Mouse (Mus musculus) forebrain, embryonic 16.5 days (tissue): Measurements from ENCODE around the gene Pitpnc1. TPM values are rescaled to one million over a fixed set of nuclear protein-coding genes. Genes with fewer than 3 reads are reported as not detected.
"Not testable (repeated sequence)": the region's sequence is repeated elsewhere in the genome, so short reads cannot be mapped to it uniquely, and the experiment has no call there.

Experiments
- ATAC-seq: fragments of 200-750 bp; cut with Nextera tagmentation; 2 replicates; pipeline ENCODE4 v1.8.0; 2017; ENCODE audit warnings: mild to moderate bottlenecking, moderate library complexity
- H3K27ac ChIP-seq: fragments of 300-500 bp; sonication (generic); 2 replicates; pipeline ENCODE4 v1.5.1; 2014; ENCODE audit warnings: low read length, control low read depth
- H3K27me3 ChIP-seq: fragments of 300-500 bp; sonication (generic); replicated peaks from 2 replicates; pipeline ENCODE4 v1.6.1; 2014; ENCODE audit warnings: low read length; ENCODE audit not compliant: control insufficient read depth, insufficient read depth
- H3K36me3 ChIP-seq: fragments of 300-500 bp; sonication (generic); 2 replicates; pipeline ENCODE4 v1.6.1; 2014; ENCODE audit not compliant: control insufficient read depth, insufficient read depth
- H3K4me1 ChIP-seq: fragments of 300-500 bp; sonication (generic); replicated peaks from 2 replicates; pipeline ENCODE4 v1.6.1; 2014; ENCODE audit warnings: low read length; ENCODE audit not compliant: control insufficient read depth, insufficient read depth
- H3K4me2 ChIP-seq: fragments of 300-500 bp; sonication (generic); 2 replicates; pipeline ENCODE4 v1.6.1; 2014; ENCODE audit warnings: mild to moderate bottlenecking, low read length, control low read depth
- H3K4me3 ChIP-seq: fragments of 300-500 bp; sonication (generic); replicated peaks from 2 replicates; pipeline ENCODE4 v1.5.1; 2014; ENCODE audit warnings: mild to moderate bottlenecking, low read length, control low read depth
- H3K9ac ChIP-seq: fragments of 300-500 bp; sonication (generic); replicated peaks from 2 replicates; pipeline ENCODE4 v1.6.1; 2014; ENCODE audit warnings: low read depth, low read length, control low read depth
- H3K9me3 ChIP-seq: fragments of 300-500 bp; sonication (generic); 2 replicates; pipeline ENCODE4 v1.6.1; 2016; ENCODE audit warnings: low read length; ENCODE audit not compliant: control insufficient read depth
- WGBS: fragments of 180-500 bp; shearing (Covaris S2); extraction: QIAGEN DNeasy Blood & Tissue Kit; methylation state at CpG from one replicate; pipeline ENCODE4 v1.1.7; 2014; 5-methylcytosine and 5-hydroxymethylcytosine counted together
- polyA plus RNA-seq: library from polyadenylated mRNA; unstranded; fragments of >200 nt; fragmentation: Nextera tagmentation; extraction: Ambion mirVana; gene quantifications from 2 replicates; pipeline ENCODE4 v1.2.1, GENCODE M21; 2015

Gene Pitpnc1
- polyA plus RNA-seq: 51.3 and 51.6 TPM in 2 replicates

- peak within 1 kb of the TSS; percentile 92 for H3K9ac ChIP-seq
- peak within 1 kb of the TSS; percentile 71 for H3K4me2 ChIP-seq
- no peaks in the 10 kb centered on the region for H3K27me3 ChIP-seq
- peak within 1 kb of the TSS; percentile 97 for H3K27ac ChIP-seq
- H3K9me3 ChIP-seq: no peaks in the 10 kb centered on the region
- H3K4me1 ChIP-seq: peaks cover 26% of the 10 kb centered on the region
- H3K36me3 ChIP-seq: no peaks in the 10 kb centered on the region
- H3K4me3 ChIP-seq: peak within 1 kb of the TSS; percentile 83
- ATAC-seq: peak; percentile 92
- WGBS: under 1% methylated on average over 37 of the region's 37 CpGs
These were observed at the start of gene Pitpnc1 for GRCm38 (mm10) chr11:107470521-107471041. TSS of gene Pitpnc1 (minus strand) at chr11:107470699.

GRCm38 (mm10) chr11:107518645-107519429, 48.3 kb upstream of the Pitpnc1 start:
- ATAC-seq: no peak
- no peaks in the 10 kb centered on the region for H3K27me3 ChIP-seq
- H3K36me3 ChIP-seq: no peaks in the 10 kb centered on the region
- H3K4me3 ChIP-seq: no peak overlapping the region
- H3K27ac ChIP-seq: no peak overlapping the region
- no peak overlapping the region for H3K9ac ChIP-seq
- no peaks in the 10 kb centered on the region for H3K9me3 ChIP-seq
- WGBS: 80% methylated on average over 5 of the region's 5 CpGs
- no peaks in the 10 kb centered on the region for H3K4me1 ChIP-seq
- H3K4me2 ChIP-seq: no peak overlapping the region

GRCm38 (mm10) chr11:107516387-107516786, 45.9 kb upstream of the Pitpnc1 start:
- WGBS: 96% methylated on average over 2 of the region's 2 CpGs
- H3K4me2 ChIP-seq: no peak overlapping the region
- no peaks in the 10 kb centered on the region for H3K36me3 ChIP-seq
- no peak overlapping the region for H3K9ac ChIP-seq
- no peak overlapping the region for H3K27ac ChIP-seq
- H3K9me3 ChIP-seq: no peaks in the 10 kb centered on the region
- no peak for ATAC-seq
- no peak overlapping the region for H3K4me3 ChIP-seq
- no peaks in the 10 kb centered on the region for H3K27me3 ChIP-seq
- H3K4me1 ChIP-seq: 0 out of 2 replicates have a peak, but pooled peaks cover 2% of the 10 kb centered on the region

- no peak overlapping the region for H3K4me2 ChIP-seq
- no peaks in the 10 kb centered on the region for H3K36me3 ChIP-seq
- H3K9me3 ChIP-seq: no peaks in the 10 kb centered on the region
- no peak for ATAC-seq
- H3K4me1 ChIP-seq: peaks cover 6% of the 10 kb centered on the region; the same call in 1 of the 2 replicates
- no peak overlapping the region for H3K27ac ChIP-seq
- WGBS: 37% methylated on average over 10 of the region's 10 CpGs
- no peak overlapping the region for H3K4me3 ChIP-seq
- H3K9ac ChIP-seq: no peak overlapping the region
- H3K27me3 ChIP-seq: no peaks in the 10 kb centered on the region
These were observed 42.5 kb upstream of the Pitpnc1 start for GRCm38 (mm10) chr11:107513047-107513446.

- not testable (repeated sequence) for H3K9ac ChIP-seq, H3K27me3 ChIP-seq, H3K4me1 ChIP-seq, H3K9me3 ChIP-seq, H3K4me3 ChIP-seq, H3K27ac ChIP-seq, H3K4me2 ChIP-seq, ATAC-seq, H3K36me3 ChIP-seq
- WGBS: 40% methylated on average over 5 of the region's 5 CpGs
These were observed 41.5 kb upstream of the Pitpnc1 start for GRCm38 (mm10) chr11:107511954-107512353.

DNA sequence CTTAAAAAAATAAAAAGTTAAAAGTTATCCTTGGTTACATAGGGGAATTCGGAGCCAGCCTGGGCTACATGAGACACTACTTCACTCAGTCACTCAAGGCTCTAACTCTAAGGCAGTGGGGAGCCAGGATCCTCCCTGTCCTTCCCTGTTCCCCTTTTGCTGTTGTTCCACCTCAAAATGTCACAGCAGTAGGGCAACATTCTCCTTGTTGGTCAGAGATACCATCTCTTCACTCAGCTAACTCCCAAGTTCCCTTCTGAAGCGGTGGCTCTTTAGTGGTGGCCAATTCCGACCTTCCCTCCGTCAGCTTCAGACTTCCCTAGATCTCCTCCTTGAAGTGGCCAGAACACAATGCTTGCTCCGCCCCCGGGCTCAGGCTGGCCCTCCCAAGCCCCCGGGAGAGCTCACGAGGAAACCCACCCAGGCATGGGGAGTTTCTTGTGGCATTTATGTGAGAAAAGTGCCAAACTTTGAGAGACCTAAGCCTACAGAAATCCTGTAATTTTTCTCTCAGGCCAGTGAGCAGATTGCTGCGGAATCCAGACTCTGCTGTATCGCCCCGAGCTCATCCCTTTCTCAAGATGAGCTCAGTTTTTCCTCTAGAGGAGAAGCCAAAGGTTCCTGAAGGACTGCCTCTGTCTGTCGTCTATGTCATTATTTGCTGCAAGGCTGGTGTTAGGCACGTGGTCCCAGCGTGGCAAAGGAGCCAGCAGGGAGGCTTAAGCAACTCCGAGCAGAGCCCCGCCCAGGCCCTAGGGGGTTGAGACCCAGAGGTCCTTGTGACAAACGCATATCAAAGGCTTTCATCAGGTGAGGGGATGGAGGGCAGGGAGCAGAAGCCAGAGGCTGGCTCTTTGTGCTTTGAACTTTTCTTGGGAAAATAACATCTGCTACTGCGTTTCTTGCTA, 40.1 kb upstream of the Pitpnc1 start:
- 7% methylated on average over 18 of the region's 18 CpGs for WGBS

DNA sequence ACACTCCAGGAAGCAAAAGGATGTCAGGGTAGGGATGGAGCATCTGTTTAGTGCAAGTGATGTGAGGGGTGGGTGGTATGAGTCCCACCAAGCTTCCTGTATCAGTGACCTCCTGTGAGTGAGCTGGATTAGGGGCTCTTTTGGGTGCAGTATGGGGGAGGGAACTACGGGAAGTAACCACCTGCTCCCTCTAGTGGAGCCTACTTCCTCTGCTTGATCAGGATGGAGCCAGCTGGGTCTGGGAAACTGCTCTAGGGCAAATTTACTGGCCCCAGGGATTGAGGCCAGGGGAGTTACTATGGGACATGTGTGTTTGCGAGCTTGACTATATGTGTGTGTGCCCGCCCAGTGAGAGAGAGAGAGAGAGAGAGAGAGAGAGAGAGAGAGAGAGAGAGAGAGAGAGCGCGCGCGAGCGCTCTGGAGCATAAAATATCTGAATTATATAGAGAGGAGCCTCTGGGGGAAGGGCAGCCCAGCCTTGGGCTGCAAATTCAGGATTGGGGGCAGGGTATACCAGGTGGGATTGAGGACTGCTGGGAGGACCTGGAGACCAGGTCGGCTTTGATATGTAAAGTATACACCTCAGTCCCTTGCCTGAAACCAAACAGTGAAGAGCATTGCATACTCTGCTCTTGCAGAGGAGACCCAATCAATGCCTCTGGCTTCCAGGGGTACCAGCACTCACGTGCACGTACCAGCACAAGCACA, 39.3 kb upstream of the Pitpnc1 start:
- H3K27ac ChIP-seq: no peak overlapping the region
- ATAC-seq: no peak; the same call in 1 of the 2 replicates
- no peaks in the 10 kb centered on the region for H3K27me3 ChIP-seq
- no peaks in the 10 kb centered on the region for H3K36me3 ChIP-seq
- no peaks in the 10 kb centered on the region for H3K9me3 ChIP-seq
- no peak overlapping the region for H3K9ac ChIP-seq
- WGBS: 18% methylated on average over 11 of the region's 11 CpGs
- peak overlapping the region; percentile 24; the same call in 1 of the 2 replicates for H3K4me2 ChIP-seq
- H3K4me3 ChIP-seq: no peak overlapping the region
- peaks cover 6% of the 10 kb centered on the region; the same call in 1 of the 2 replicates for H3K4me1 ChIP-seq

More for the DNA sequence above, 40.1 kb upstream of the Pitpnc1 start:
- H3K36me3 ChIP-seq: no peaks in the 10 kb centered on the region
- no peak overlapping the region for H3K9ac ChIP-seq
- no peaks in the 10 kb centered on the region for H3K27me3 ChIP-seq
- 0 out of 2 replicates have a peak overlapping the region, but pooled peaks have one; percentile 4 for H3K4me2 ChIP-seq
- H3K4me1 ChIP-seq: peaks cover 6% of the 10 kb centered on the region; the same call in 1 of the 2 replicates
- 0 out of 2 replicates have a peak, but pooled peaks have one; percentile 31 for ATAC-seq
- H3K27ac ChIP-seq: no peak overlapping the region
- H3K9me3 ChIP-seq: no peaks in the 10 kb centered on the region
- no peak overlapping the region for H3K4me3 ChIP-seq

- Histone ChIP-seq H3K4me2 (no peak overlapping the region), H3K27me3 (no peaks in the 10 kb centered on the region), H3K4me3 (no peak overlapping the region), H3K27ac (no peak overlapping the region), H3K9me3 (no peaks in the 10 kb centered on the region), H3K36me3 (0 out of 2 replicates have a peak, but pooled peaks cover 2% of the 10 kb centered on the region), H3K4me1 (peaks cover 4% of the 10 kb centered on the region; the same call in 1 of the 2 replicates), H3K9ac (no peak overlapping the region)
- WGBS: 57% methylated on average over 1 of the region's 1 CpGs
- no peak for ATAC-seq
These were observed 35.8 kb upstream of the Pitpnc1 start for GRCm38 (mm10) chr11:107506260-107506659.
